Mouse (Mus musculus) MEL (cell line): ENCODE data around the gene Ddx21. TPM values are rescaled to one million over a fixed set of nuclear protein-coding genes. Genes with fewer than 3 reads are reported as not detected.
"Not testable (repeated sequence)": the region's sequence is repeated elsewhere in the genome, so short reads cannot be mapped to it uniquely, and the experiment has no call there.

Experiments used
- DNase-seq: peaks from one replicate; pipeline ENCODE4 v3.0.0; 2011; ENCODE audit warnings: low read depth, low spot score
- H3K27ac ChIP-seq: 2 replicates; pipeline ENCODE4 v1.5.1; 2012; ENCODE audit warnings: low read depth, mild to moderate bottlenecking, control low read depth, low read length, moderate library complexity; ENCODE audit not compliant: control insufficient read depth
- H3K27me3 ChIP-seq, 2 experiments: fragments of 150-350 bp in 1 of 2; sonication (generic) in 1 of 2; 2 replicates each; pipeline ENCODE4 v1.6.1; 2012; ENCODE audit warnings: low read length in 2 of 2, mild to moderate bottlenecking in 2 of 2, improper control_type of control experiment in 1 of 2, moderate library complexity in 1 of 2; ENCODE audit not compliant: insufficient read depth in 2 of 2, control insufficient read depth in 1 of 2
- H3K36me3 ChIP-seq, 2 experiments: 2 replicates each; pipeline ENCODE4 v1.6.1; 2012 to 2014; ENCODE audit warnings: low read length in 2 of 2, improper control_type of control experiment in 1 of 2, inconsistent platforms in 1 of 2, mild to moderate bottlenecking in 1 of 2; ENCODE audit not compliant: insufficient read depth in 2 of 2, control insufficient read depth in 1 of 2
- H3K4me1 ChIP-seq, 2 experiments: fragments of 150-350 bp in 1 of 2; sonication (generic) in 1 of 2; 2 replicates each; pipeline ENCODE4 v1.6.1; 2012; ENCODE audit warnings: low read length in 2 of 2, improper control_type of control experiment in 1 of 2, mild to moderate bottlenecking in 1 of 2; ENCODE audit not compliant: insufficient read depth in 2 of 2, control insufficient read depth in 1 of 2
- H3K4me3 ChIP-seq, 2 experiments: fragments of 150-350 bp in 1 of 2; sonication (generic) in 1 of 2; 2 replicates each; pipeline ENCODE4 v1.5.1; 2012; ENCODE audit warnings: low read depth in 2 of 2, low read length in 2 of 2, mild to moderate bottlenecking in 2 of 2, moderate library complexity in 2 of 2, control low read depth in 1 of 2, improper control_type of control experiment in 1 of 2; ENCODE audit not compliant: control insufficient read depth in 1 of 2, insufficient read depth in 1 of 2
- H3K79me2 ChIP-seq: 2 replicates; pipeline ENCODE4 v1.6.1; 2012; ENCODE audit warnings: mild to moderate bottlenecking, low read length, moderate library complexity; ENCODE audit not compliant: control insufficient read depth, poor library complexity, insufficient read depth
- H3K9ac ChIP-seq: 2 replicates; pipeline ENCODE4 v1.6.1; 2012; ENCODE audit warnings: low read depth, mild to moderate bottlenecking, control low read depth, low read length, moderate library complexity; ENCODE audit not compliant: control insufficient read depth, poor library complexity, severe bottlenecking
- H3K9me3 ChIP-seq: fragments of 150-350 bp; sonication (generic); replicated peaks from 2 replicates; pipeline ENCODE4 v1.6.1; 2012; ENCODE audit warnings: mild to moderate bottlenecking, low read length, improper control_type of control experiment, moderate library complexity; ENCODE audit not compliant: insufficient read depth
- EP300 ChIP-seq, 2 experiments: IDR thresholded peaks; 2 replicates each; pipeline ENCODE4 v1.6.1; 2011; ENCODE audit warnings: improper control_type of control experiment in 2 of 2, low read length in 2 of 2, low read depth in 1 of 2, mild to moderate bottlenecking in 1 of 2
- MXI1 ChIP-seq: IDR thresholded peaks from 2 replicates; pipeline ENCODE4 v1.6.1; 2011; ENCODE audit warnings: mild to moderate bottlenecking, low read depth, low read length, improper control_type of control experiment
- POLR2A ChIP-seq, 2 experiments: IDR thresholded peaks; 2 replicates each; pipeline ENCODE4 v1.6.1; 2011 to 2012; ENCODE audit warnings: low read length in 2 of 2, mild to moderate bottlenecking in 2 of 2, control low read depth in 1 of 2, improper control_type of control experiment in 1 of 2, low read depth in 1 of 2, moderate library complexity in 1 of 2; ENCODE audit not compliant: control insufficient read depth in 1 of 2, insufficient read depth in 1 of 2, poor library complexity in 1 of 2
- POLR2AphosphoS5 ChIP-seq: IDR thresholded peaks from 2 replicates; pipeline ENCODE4 v1.6.1; 2012; ENCODE audit warnings: low read depth, borderline replicate concordance, mild to moderate bottlenecking, inconsistent platforms, low read length, moderate library complexity, mixed read lengths
- SMC3 ChIP-seq: IDR thresholded peaks from 2 replicates; pipeline ENCODE4 v1.6.1; 2011; ENCODE audit warnings: low read depth, low read length, improper control_type of control experiment
- USF1 ChIP-seq: IDR thresholded peaks from 2 replicates; pipeline ENCODE4 v1.6.1; 2014; ENCODE audit warnings: low read depth, mild to moderate bottlenecking, inconsistent platforms, low read length, improper control_type of control experiment, moderate library complexity
- ZMIZ1 ChIP-seq: IDR thresholded peaks from 2 replicates; pipeline ENCODE4 v1.6.1; 2012; ENCODE audit warnings: low read depth, mild to moderate bottlenecking, inconsistent platforms, low read length, improper control_type of control experiment, moderate library complexity
- ZNF384 ChIP-seq: IDR thresholded peaks from 2 replicates; pipeline ENCODE4 v1.6.1; 2012; ENCODE audit warnings: low read depth, mild to moderate bottlenecking, inconsistent platforms, low read length, improper control_type of control experiment
- polyA plus RNA-seq, 2 experiments: library from polyadenylated mRNA; stranded (reverse) in 1 of 2; unstranded in 1 of 2; fragments of >175 nt in 1 of 2; fragments of >200 nt in 1 of 2; gene quantifications; 2 replicates each; pipeline versions ENCODE4 v1.2.1 to v1.2.4; 2012; ENCODE audit warnings: low replicate concordance in 2 of 2, low read depth in 1 of 2; ENCODE audit not compliant: insufficient read length in 2 of 2, insufficient read depth in 1 of 2, missing spikeins in 1 of 2
- total RNA-seq: library from RNA; depleted of rRNA; stranded (reverse); fragments of 300-350 nt; gene quantifications from 2 replicates; pipeline ENCODE4 v1.2.3, GENCODE M21; 2012

The Ddx21 gene
- total and polyA plus RNA-seq, 3 experiments = 299 to 2,442 (median 386) TPM

GRCm38 (mm10) chr10:62601053-62601791, 859 bp downstream of the Ddx21 start (continued):
- no peak for TF ChIP-seq USF1
- TF ChIP-seq ZMIZ1 = no peak
- TF ChIP-seq MXI1 = peak; percentile 71

DNA sequence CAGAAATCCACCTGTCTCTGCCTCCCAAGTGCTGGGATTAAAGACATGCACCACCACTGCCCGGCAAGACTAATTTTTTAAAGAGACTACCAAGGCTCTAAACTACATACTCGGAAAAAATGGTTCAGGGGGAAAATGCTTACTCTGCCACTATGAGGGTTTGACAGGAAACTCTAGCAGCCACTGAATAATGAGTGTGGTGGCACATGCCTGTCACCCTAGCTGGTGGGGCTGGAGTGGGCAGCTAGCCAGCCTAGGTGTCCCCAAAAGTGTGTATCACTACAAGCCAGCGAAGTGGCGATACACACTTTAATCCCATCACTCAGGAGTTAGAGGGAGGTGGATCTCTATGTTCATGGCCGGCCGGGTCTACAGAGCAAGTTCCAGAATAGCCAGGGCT, 2.0 kb downstream of the Ddx21 start:
- Histone ChIP-seq H3K9ac (peak overlapping the region; percentile 72), H3K27ac (peak overlapping the region; percentile 2; the same call in 1 of the 2 replicates), H3K36me3 (peaks cover 28 to 38% of the 10 kb centered on the region in 2 experiments), H3K9me3 (no peaks in the 10 kb centered on the region), H3K4me3 (peak overlapping the region; percentile 66 to 72), H3K4me1 (peaks cover 3 to 20% of the 10 kb centered on the region in 2 experiments), H3K27me3 (no peaks in the 10 kb centered on the region), H3K79me2 (peaks cover 69% of the 10 kb centered on the region)
- TF ChIP-seq EP300 (IDR thresholded peaks at IDR 0.05; ENCODE audit: low read depth in 1 of 2, low read length in 2 of 2) (no peak), SMC3 (no peak)
- peak; percentile 44 for DNase-seq

DNA sequence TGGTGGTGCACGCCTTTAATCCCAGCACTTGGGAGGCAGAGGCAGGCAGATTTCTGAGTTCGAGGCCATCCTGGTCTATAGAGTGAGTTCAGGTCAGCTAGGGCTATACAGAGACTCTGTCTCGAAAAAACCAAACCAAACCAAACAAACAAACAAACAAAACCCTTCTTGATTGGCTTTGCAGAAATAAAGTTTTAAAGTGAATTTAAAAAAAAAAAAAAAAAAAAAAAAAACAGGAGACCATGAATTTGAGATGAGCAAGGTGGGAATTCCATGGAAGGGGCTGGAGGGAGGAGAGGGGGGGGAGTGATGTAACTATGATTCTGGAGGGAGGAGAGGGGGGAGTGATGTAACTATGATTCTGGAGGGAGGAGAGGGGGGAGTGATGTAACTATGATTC, 2.8 kb downstream of the Ddx21 start:
- H3K9me3 ChIP-seq, H3K27ac ChIP-seq, H3K27me3 ChIP-seq, DNase-seq: not testable (repeated sequence)
- H3K79me2 ChIP-seq = peaks cover 74% of the 10 kb centered on the region
- peak overlapping the region in 1 of 2 experiments; percentile 20; a peak in 2 of 4 replicates for H3K4me3 ChIP-seq
- peaks cover 3 to 16% of the 10 kb centered on the region in 2 experiments for H3K4me1 ChIP-seq
- TF ChIP-seq ZNF384 = peak; percentile 56
- peaks cover 32 to 35% of the 10 kb centered on the region in 2 experiments for H3K36me3 ChIP-seq
- H3K9ac ChIP-seq = peak overlapping the region; percentile 72; the same call in 1 of the 2 replicates

DNA sequence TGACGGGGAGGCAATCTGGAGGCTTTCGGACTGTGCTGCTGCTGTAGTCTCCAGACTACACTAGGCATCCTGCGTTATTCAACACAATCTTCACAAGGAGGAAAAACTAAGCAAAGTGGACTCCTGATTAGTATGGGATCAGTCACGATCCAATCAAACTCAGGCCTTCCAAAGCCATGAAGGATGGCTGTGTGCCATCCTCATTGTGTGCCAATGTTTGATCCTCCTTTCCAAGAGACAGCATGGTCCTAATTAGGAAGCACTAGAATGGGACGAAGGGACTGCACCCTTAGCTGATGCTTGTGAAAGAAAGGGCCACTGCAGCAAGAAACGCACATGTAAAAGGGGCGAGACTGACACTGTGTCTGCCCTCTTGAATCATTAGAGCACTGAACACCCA, 9.6 kb downstream of the Ddx21 start:
- no peak overlapping the region for H3K9ac ChIP-seq
- no peak overlapping the region for H3K27ac ChIP-seq
- H3K4me1 ChIP-seq = peaks cover 3% of the 10 kb centered on the region in 2 experiments; a peak in 3 of 4 replicates
- H3K79me2 ChIP-seq = peaks cover 48% of the 10 kb centered on the region
- peaks cover 12 to 61% of the 10 kb centered on the region in 2 experiments for H3K36me3 ChIP-seq
- TF ChIP-seq POLR2A (IDR thresholded peaks at IDR 0.05; ENCODE audit: control insufficient read depth in 1 of 2, insufficient read depth in 1 of 2, low read depth in 1 of 2, low read length in 2 of 2, poor library complexity in 1 of 2) (0 out of 4 replicates have a peak, but pooled peaks of 1 of the 2 experiments have one; percentile 13), POLR2AphosphoS5 (no peak)
- H3K9me3 ChIP-seq = no peaks in the 10 kb centered on the region
- H3K4me3 ChIP-seq = no peak overlapping the region
- no peak for DNase-seq
- H3K27me3 ChIP-seq = no peaks in the 10 kb centered on the region
